ENCODE assay signal across 32 mouse cellular contexts in genomic region chr10:127492118-127492517, GRCm38 (mm10). TPM values are rescaled to one million over a fixed set of nuclear protein-coding genes. Genes with fewer than 3 reads are reported as not detected.
A peak's percentile ranks its signal among the peaks of the same experiment; 100 is the strongest.
DNase-seq lines count a peak whose midpoint lies in the region; ATAC-seq and TF ChIP-seq lines count a peak whose summit lies in the region.
"Had no signal": no experiment of that assay in that cellular context is flagged by ENCODE, and none has a peak within 500 bp of the region (broad histone marks: within the 10 kb centered on the region; RNA-seq: fewer than 3 reads in every experiment).

No protein-coding gene starts in this region.

- H3K4me1 ChIP-seq in hindbrain, embryonic 14.5 days (replicated peaks; ENCODE audit: control insufficient read depth, insufficient read depth, low read length), result peaks cover 22% of the 10 kb centered on the region
- 0 out of 2 replicates have a peak, but pooled peaks cover 3% of the 10 kb centered on the region for H3K4me1 ChIP-seq in hindbrain, postnatal 0 days (ENCODE audit: insufficient read depth, low read length)
- peaks cover 48% of the 10 kb centered on the region for H3K4me1 ChIP-seq in neural tube, embryonic 13.5 days (replicated peaks)
- peaks cover 33% of the 10 kb centered on the region for H3K4me1 ChIP-seq in neural tube, embryonic 15.5 days
- H3K4me1 ChIP-seq in forebrain, postnatal 0 days (ENCODE audit: insufficient read depth), result no peaks in the 10 kb centered on the region
- H3K4me1 ChIP-seq: embryonic facial prominence, embryonic 15.5 days; forebrain, embryonic 15.5 days; limb, embryonic 12.5 days; liver, embryonic 13.5 days had no signal

- H3K27ac ChIP-seq in hindbrain, embryonic 14.5 days, result peak overlapping the region; percentile 74; the same call in 1 of the 2 replicates
- no peak overlapping the region for H3K27ac ChIP-seq in hindbrain, postnatal 0 days
- H3K27ac ChIP-seq in neural tube, embryonic 13.5 days (replicated peaks), result peak overlapping the region; percentile 80; the same call in 1 of the 2 replicates
- H3K27ac ChIP-seq in neural tube, embryonic 15.5 days (replicated peaks), result no peak overlapping the region
- no peak overlapping the region for H3K27ac ChIP-seq in forebrain, postnatal 0 days (ENCODE audit: low read depth, low read length)
- H3K27ac ChIP-seq: embryonic facial prominence, embryonic 10.5 days; embryonic facial prominence, embryonic 15.5 days; forebrain, embryonic 10.5 days; forebrain, embryonic 15.5 days; hindbrain, embryonic 10.5 days; kidney, embryonic 15.5 days; left cerebral cortex, adult 2 months; limb, embryonic 12.5 days; liver, embryonic 13.5 days; macrophage had no signal

- 88% methylated on average over 3 of the region's 3 CpGs for WGBS in hindbrain, embryonic 14.5 days
- WGBS in hindbrain, postnatal 0 days, result 70% methylated on average over 3 of the region's 3 CpGs
- WGBS in neural tube, embryonic 13.5 days, result 87% methylated on average over 3 of the region's 3 CpGs
- WGBS in neural tube, embryonic 15.5 days, result 86% methylated on average over 3 of the region's 3 CpGs
- WGBS in forebrain, postnatal 0 days, result 86% methylated on average over 3 of the region's 3 CpGs

- peaks cover 80% of the 10 kb centered on the region for H3K36me3 ChIP-seq in hindbrain, embryonic 14.5 days (replicated peaks; ENCODE audit: control insufficient read depth, insufficient read depth)
- H3K36me3 ChIP-seq in hindbrain, postnatal 0 days (ENCODE audit: insufficient read depth, low read length), result peaks cover 37% of the 10 kb centered on the region
- H3K36me3 ChIP-seq in neural tube, embryonic 13.5 days, result peaks cover 82% of the 10 kb centered on the region
- H3K36me3 ChIP-seq in neural tube, embryonic 15.5 days, result peaks cover 67% of the 10 kb centered on the region
- H3K36me3 ChIP-seq in forebrain, postnatal 0 days (ENCODE audit: insufficient read depth), result peaks cover 75% of the 10 kb centered on the region

- no peaks in the 10 kb centered on the region for H3K9me3 ChIP-seq in hindbrain, embryonic 14.5 days (ENCODE audit: control insufficient read depth, low read length)
- no peaks in the 10 kb centered on the region for H3K9me3 ChIP-seq in hindbrain, postnatal 0 days (ENCODE audit: low read length)
- no peaks in the 10 kb centered on the region for H3K9me3 ChIP-seq in neural tube, embryonic 13.5 days
- H3K9me3 ChIP-seq in neural tube, embryonic 15.5 days (replicated peaks), result no peaks in the 10 kb centered on the region
- no peaks in the 10 kb centered on the region for H3K9me3 ChIP-seq in forebrain, postnatal 0 days (ENCODE audit: low read length)
- H3K9me3 ChIP-seq: embryonic facial prominence, embryonic 10.5 days; embryonic facial prominence, embryonic 15.5 days; forebrain, embryonic 15.5 days; G1E; hindbrain, embryonic 10.5 days; kidney, embryonic 15.5 days; limb, embryonic 12.5 days; liver, embryonic 13.5 days; midbrain, embryonic 15.5 days had no signal

- peak; percentile 28 for DNase-seq in adrenal gland, postnatal 25 days
- DNase-seq in adrenal gland, postnatal 4 days (ENCODE audit: low spot score in 2 of 2), result no peak
- DNase-seq in hindbrain, embryonic 14.5 days (ENCODE audit: low spot score), result no peak
- no peak for DNase-seq in hindbrain, postnatal 0 days (ENCODE audit: low spot score)
- DNase-seq in forebrain, postnatal 0 days, result no peak
- DNase-seq: cerebellum, adult 18-20 months; cerebellum, postnatal 25 days; heart, postnatal 14 days; kidney, adult 18-20 months; kidney, postnatal 25 days; liver, embryonic 13.5 days; lung, adult 2 months; lung, postnatal 10 days; right cerebral cortex, postnatal 4 days; thymus, postnatal 4 days had no signal

- no peak for TF ChIP-seq CTCF in hindbrain, postnatal 0 days (IDR thresholded peaks at IDR 0.05; ENCODE audit: low read depth)
- TF ChIP-seq CTCF in forebrain, postnatal 0 days (IDR thresholded peaks at IDR 0.05; ENCODE audit: low read depth), result no peak

- H3K9ac ChIP-seq in hindbrain, embryonic 14.5 days, result no peak overlapping the region
- no peak overlapping the region for H3K9ac ChIP-seq in hindbrain, postnatal 0 days (replicated peaks; ENCODE audit: low read length)
- H3K9ac ChIP-seq in neural tube, embryonic 13.5 days, result no peak overlapping the region
- no peak overlapping the region for H3K9ac ChIP-seq in neural tube, embryonic 15.5 days (replicated peaks)
- H3K9ac ChIP-seq in forebrain, postnatal 0 days, result no peak overlapping the region
- H3K9ac ChIP-seq: embryonic facial prominence, embryonic 15.5 days; forebrain, embryonic 15.5 days; kidney, embryonic 15.5 days; limb, embryonic 12.5 days; liver, embryonic 13.5 days; midbrain, embryonic 15.5 days had no signal

- no peak overlapping the region for H3K4me2 ChIP-seq in hindbrain, embryonic 14.5 days (replicated peaks)
- no peak overlapping the region for H3K4me2 ChIP-seq in hindbrain, postnatal 0 days (ENCODE audit: low read depth, low read length)
- no peak overlapping the region for H3K4me2 ChIP-seq in neural tube, embryonic 13.5 days
- H3K4me2 ChIP-seq in neural tube, embryonic 15.5 days, result no peak overlapping the region
- no peak overlapping the region for H3K4me2 ChIP-seq in forebrain, postnatal 0 days (ENCODE audit: low read depth)
- H3K4me2 ChIP-seq: embryonic facial prominence, embryonic 15.5 days; forebrain, embryonic 15.5 days; kidney, embryonic 15.5 days; limb, embryonic 12.5 days; liver, embryonic 13.5 days; midbrain, embryonic 15.5 days had no signal

- H3K27me3 ChIP-seq in hindbrain, embryonic 14.5 days (ENCODE audit: control insufficient read depth, insufficient read depth, low read length), result no peaks in the 10 kb centered on the region
- H3K27me3 ChIP-seq in hindbrain, postnatal 0 days (ENCODE audit: insufficient read depth, low read length), result no peaks in the 10 kb centered on the region
- no peaks in the 10 kb centered on the region for H3K27me3 ChIP-seq in neural tube, embryonic 13.5 days
- H3K27me3 ChIP-seq in neural tube, embryonic 15.5 days (replicated peaks), result no peaks in the 10 kb centered on the region
- no peaks in the 10 kb centered on the region for H3K27me3 ChIP-seq in forebrain, postnatal 0 days (ENCODE audit: insufficient read depth, low read length)
- H3K27me3 ChIP-seq: embryonic facial prominence, embryonic 15.5 days; forebrain, embryonic 15.5 days; kidney, embryonic 15.5 days; limb, embryonic 12.5 days; liver, embryonic 13.5 days; midbrain, embryonic 15.5 days; Patski had no signal

- H3K4me3 ChIP-seq in hindbrain, embryonic 14.5 days (replicated peaks; ENCODE audit: low read length), result no peak overlapping the region
- H3K4me3 ChIP-seq in hindbrain, postnatal 0 days (ENCODE audit: low read length), result no peak overlapping the region
- H3K4me3 ChIP-seq in neural tube, embryonic 13.5 days, result no peak overlapping the region
- no peak overlapping the region for H3K4me3 ChIP-seq in neural tube, embryonic 15.5 days (replicated peaks)
- H3K4me3 ChIP-seq in forebrain, postnatal 0 days (ENCODE audit: low read depth, low read length), result no peak overlapping the region
- H3K4me3 ChIP-seq: embryonic facial prominence, embryonic 10.5 days; embryonic facial prominence, embryonic 15.5 days; forebrain, embryonic 10.5 days; forebrain, embryonic 15.5 days; hindbrain, embryonic 10.5 days; kidney, embryonic 15.5 days; left cerebral cortex, adult 2 months; limb, embryonic 12.5 days; liver, embryonic 13.5 days; midbrain, embryonic 15.5 days had no signal

- no peak for ATAC-seq in hindbrain, embryonic 14.5 days (ENCODE audit: low FRiP score)
- no peak for ATAC-seq in hindbrain, postnatal 0 days
- ATAC-seq in neural tube, embryonic 13.5 days (ENCODE audit: low read depth), result no peak
- ATAC-seq in neural tube, embryonic 15.5 days (ENCODE audit: low FRiP score), result no peak
- no peak for ATAC-seq in forebrain, postnatal 0 days
- ATAC-seq: forebrain, embryonic 15.5 days; midbrain, embryonic 15.5 days; Patski had no signal

RNA-seq across cellular contexts. Expression of gene Stac3, which starts 9.4 kb away (rescaled TPM):
- total RNA-seq in adrenal gland, postnatal 25 days (2021), result 2.8 and 4.9 TPM in 2 replicates
- 10 to 100 TPM in 1 of 2 experiments, 1 to 10 TPM in 1; 6.4 to 11.5 TPM for total RNA-seq in adrenal gland, postnatal 4 days (2021)
- 0.60 TPM in 1 of 2 replicates, not detected in the other for polyA plus RNA-seq in hindbrain, embryonic 14.5 days (2014; fragmentation: Nextera tagmentation; extraction: Ambion mirVana)
- total RNA-seq in hindbrain, postnatal 0 days (2014; rRNA removed), result 0.68 and 3.7 TPM in 2 replicates
- polyA plus RNA-seq in hindbrain, postnatal 0 days (2015; fragmentation: Nextera tagmentation; extraction: Ambion mirVana), result 1.4 and 1.7 TPM in 2 replicates
- 2.4 and 3.2 TPM in 2 replicates for polyA plus RNA-seq in neural tube, embryonic 13.5 days (2015; fragmentation: Nextera tagmentation; extraction: Ambion mirVana)
- polyA plus RNA-seq in neural tube, embryonic 15.5 days (2015; fragmentation: Nextera tagmentation; extraction: Ambion mirVana), result 1.9 and 2.9 TPM in 2 replicates
- 0.85 and 1.7 TPM in 2 replicates for total RNA-seq in forebrain, postnatal 0 days (2014; rRNA removed)
- polyA plus RNA-seq in forebrain, postnatal 0 days (2015; fragmentation: Nextera tagmentation; extraction: Ambion mirVana), result 0.20 and 0.50 TPM in 2 replicates
- total RNA-seq: megakaryocyte-erythroid progenitor cell, adult 5-6 weeks had no signal

RNA-seq across cellular contexts. Expression of gene Ndufa4l2, which starts 22.6 kb away (rescaled TPM):
- 43.2 and 50.0 TPM in 2 replicates for total RNA-seq in adrenal gland, postnatal 25 days (2021)
- total RNA-seq in adrenal gland, postnatal 4 days (2021), result 10 to 100 TPM; 57.2 to 71.7 TPM
- polyA plus RNA-seq in hindbrain, embryonic 14.5 days (2014; fragmentation: Nextera tagmentation; extraction: Ambion mirVana), result 12.7 and 18.0 TPM in 2 replicates
- total RNA-seq in hindbrain, postnatal 0 days (2014; rRNA removed), result 11.0 and 21.9 TPM in 2 replicates
- polyA plus RNA-seq in hindbrain, postnatal 0 days (2015; fragmentation: Nextera tagmentation; extraction: Ambion mirVana), result 16.7 and 17.4 TPM in 2 replicates
- polyA plus RNA-seq in neural tube, embryonic 13.5 days (2015; fragmentation: Nextera tagmentation; extraction: Ambion mirVana), result 10.1 and 10.6 TPM in 2 replicates
- 17.8 and 22.5 TPM in 2 replicates for polyA plus RNA-seq in neural tube, embryonic 15.5 days (2015; fragmentation: Nextera tagmentation; extraction: Ambion mirVana)
- total RNA-seq in forebrain, postnatal 0 days (2014; rRNA removed), result 4.9 and 15.5 TPM in 2 replicates
- polyA plus RNA-seq in forebrain, postnatal 0 days (2015; fragmentation: Nextera tagmentation; extraction: Ambion mirVana), result 15.2 and 15.5 TPM in 2 replicates
- total RNA-seq: megakaryocyte-erythroid progenitor cell, adult 5-6 weeks had no signal
- polyA plus RNA-seq: macrophage had no signal

RNA-seq across cellular contexts. Expression of gene Shmt2, which starts 30.1 kb away (rescaled TPM):
- 56.3 and 61.1 TPM in 2 replicates for total RNA-seq in adrenal gland, postnatal 25 days (2021)
- 10 to 100 TPM; 66.7 to 69.4 TPM for total RNA-seq in adrenal gland, postnatal 4 days (2021)
- 45.6 and 47.4 TPM in 2 replicates for polyA plus RNA-seq in hindbrain, embryonic 14.5 days (2014; fragmentation: Nextera tagmentation; extraction: Ambion mirVana)
- 66.1 and 91.1 TPM in 2 replicates for total RNA-seq in hindbrain, postnatal 0 days (2014; rRNA removed)
- 49.7 and 49.9 TPM in 2 replicates for polyA plus RNA-seq in hindbrain, postnatal 0 days (2015; fragmentation: Nextera tagmentation; extraction: Ambion mirVana)
- 52.4 and 53.0 TPM in 2 replicates for polyA plus RNA-seq in neural tube, embryonic 13.5 days (2015; fragmentation: Nextera tagmentation; extraction: Ambion mirVana)
- 50.4 and 69.9 TPM in 2 replicates for polyA plus RNA-seq in neural tube, embryonic 15.5 days (2015; fragmentation: Nextera tagmentation; extraction: Ambion mirVana)
- total RNA-seq in forebrain, postnatal 0 days (2014; rRNA removed), result 31.5 and 43.8 TPM in 2 replicates
- 39.0 and 39.9 TPM in 2 replicates for polyA plus RNA-seq in forebrain, postnatal 0 days (2015; fragmentation: Nextera tagmentation; extraction: Ambion mirVana)

RNA-seq across cellular contexts. Expression of gene Nxph4, which starts 42.2 kb away (rescaled TPM):
- total RNA-seq in adrenal gland, postnatal 25 days (2021), result 8.3 and 10.0 TPM in 2 replicates
- total RNA-seq in adrenal gland, postnatal 4 days (2021), result 10 to 100 TPM; 13.6 to 14.0 TPM
- 94.1 and 105 TPM in 2 replicates for polyA plus RNA-seq in hindbrain, embryonic 14.5 days (2014; fragmentation: Nextera tagmentation; extraction: Ambion mirVana)
- total RNA-seq in hindbrain, postnatal 0 days (2014; rRNA removed), result 26.0 and 33.5 TPM in 2 replicates
- 134 and 146 TPM in 2 replicates for polyA plus RNA-seq in hindbrain, postnatal 0 days (2015; fragmentation: Nextera tagmentation; extraction: Ambion mirVana)
- polyA plus RNA-seq in neural tube, embryonic 13.5 days (2015; fragmentation: Nextera tagmentation; extraction: Ambion mirVana), result 128 and 133 TPM in 2 replicates
- polyA plus RNA-seq in neural tube, embryonic 15.5 days (2015; fragmentation: Nextera tagmentation; extraction: Ambion mirVana), result 80.4 and 102 TPM in 2 replicates
- 2.1 and 2.2 TPM in 2 replicates for total RNA-seq in forebrain, postnatal 0 days (2014; rRNA removed)
- 19.9 and 22.6 TPM in 2 replicates for polyA plus RNA-seq in forebrain, postnatal 0 days (2015; fragmentation: Nextera tagmentation; extraction: Ambion mirVana)
- total RNA-seq: granulocyte monocyte progenitor cell, adult 5-6 weeks; megakaryocyte-erythroid progenitor cell, adult 5-6 weeks had no signal
- polyA plus RNA-seq: macrophage; spleen, adult 2 months had no signal

Comparison
In these comparisons a context has a peak if more than half of its experiments do, and no peak if none do; other contexts are left out.
1. H3K27ac ChIP-seq: peak in hindbrain, embryonic 14.5 days (single experiment) and neural tube, embryonic 13.5 days (single experiment); none in hindbrain, postnatal 0 days (single experiment), neural tube, embryonic 15.5 days (single experiment) and forebrain, postnatal 0 days (single experiment).